Mouse (Mus musculus) c-Kit-positive CD71-negative TER-119-negative erythroid progenitor cells, embryonic 14.5 days (primary cell): ENCODE measurements around the gene Rbpj.
A peak's percentile ranks its signal among the peaks of the same experiment; 100 is the strongest.
"Not testable (repeated sequence)": the region's sequence is repeated elsewhere in the genome, so short reads cannot be mapped to it uniquely, and the experiment has no call there.

Experiments used
- DNase-seq: peaks from one replicate; pipeline ENCODE4 v3.0.0-alpha.2; 2013; ENCODE audit warnings: low read depth

The Rbpj gene

GRCm38 (mm10) chr5:53511426-53511825, 45.5 kb downstream of the Rbpj start:
- DNase-seq, result no peak

DNA sequence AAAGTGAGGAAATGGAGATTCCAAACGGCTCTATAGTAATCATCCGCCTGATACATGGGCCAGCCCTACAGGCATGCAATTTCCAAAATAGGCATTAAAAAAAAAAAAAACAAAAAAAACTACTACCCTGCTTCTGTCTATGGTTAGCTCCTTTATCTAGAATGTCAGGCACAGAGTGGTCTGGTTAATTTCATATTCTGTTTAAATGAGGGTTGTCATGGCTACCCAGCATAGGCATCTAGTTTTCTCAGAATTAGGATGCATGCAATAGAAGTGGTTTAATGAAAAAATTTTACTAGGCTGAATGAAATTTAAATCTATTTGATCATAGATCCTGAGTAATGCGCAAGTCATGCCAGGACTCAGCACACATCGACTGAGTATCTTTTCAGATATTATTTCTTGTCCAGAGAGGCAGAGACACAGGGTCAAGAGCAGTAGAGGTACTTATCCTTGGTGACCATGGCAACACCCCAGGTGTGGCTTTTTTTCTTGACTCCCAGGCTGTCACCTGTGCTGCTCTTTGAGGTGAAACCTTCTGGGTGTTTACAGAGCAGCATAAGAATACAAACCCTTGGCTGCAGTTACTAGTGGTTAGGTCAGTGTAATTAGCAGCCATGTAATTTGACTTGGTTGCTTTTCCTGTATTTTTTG, 49.1 kb downstream of the Rbpj start:
- DNase-seq, result no peak

DNA sequence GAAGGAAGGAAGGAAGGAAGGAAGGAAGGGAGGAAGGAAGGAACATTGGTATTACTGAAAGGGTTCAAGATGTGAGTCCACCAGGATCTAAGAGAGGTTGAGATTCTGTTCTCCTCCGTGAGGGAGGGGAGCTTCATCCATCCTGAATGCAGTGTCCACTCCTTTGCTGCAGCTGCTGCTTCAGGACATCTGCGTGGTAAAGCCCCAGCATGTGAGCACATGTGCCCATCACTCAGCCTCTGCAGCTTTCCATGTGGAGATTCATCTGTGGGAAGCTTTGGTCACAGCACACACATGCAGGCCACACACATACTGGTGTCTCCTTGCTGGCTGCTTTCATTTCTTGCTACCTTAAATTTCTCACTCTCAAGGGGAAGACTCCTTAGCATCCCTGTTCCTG, 50.5 kb downstream of the Rbpj start:
- DNase-seq, result no peak

DNA sequence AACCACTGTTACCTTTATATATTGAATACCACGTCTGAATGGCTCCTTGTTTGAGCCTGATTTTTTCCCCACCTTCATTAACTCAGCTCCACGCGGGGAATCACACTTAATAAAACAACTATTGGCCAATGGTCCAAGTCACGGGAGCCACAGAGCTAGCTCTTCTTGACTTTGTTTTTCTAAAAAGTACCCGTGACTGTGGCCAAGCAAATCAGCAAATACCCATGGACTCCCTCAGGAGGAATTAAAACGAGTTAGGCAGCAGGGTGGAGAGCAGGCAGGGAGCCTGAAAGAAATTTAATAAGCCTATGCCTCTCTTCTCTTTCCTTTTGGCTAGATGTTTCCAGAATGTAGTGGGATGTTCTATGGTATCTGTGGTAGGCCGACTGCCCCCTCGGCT, 51.9 kb downstream of the Rbpj start:
- DNase-seq, result no peak

DNA sequence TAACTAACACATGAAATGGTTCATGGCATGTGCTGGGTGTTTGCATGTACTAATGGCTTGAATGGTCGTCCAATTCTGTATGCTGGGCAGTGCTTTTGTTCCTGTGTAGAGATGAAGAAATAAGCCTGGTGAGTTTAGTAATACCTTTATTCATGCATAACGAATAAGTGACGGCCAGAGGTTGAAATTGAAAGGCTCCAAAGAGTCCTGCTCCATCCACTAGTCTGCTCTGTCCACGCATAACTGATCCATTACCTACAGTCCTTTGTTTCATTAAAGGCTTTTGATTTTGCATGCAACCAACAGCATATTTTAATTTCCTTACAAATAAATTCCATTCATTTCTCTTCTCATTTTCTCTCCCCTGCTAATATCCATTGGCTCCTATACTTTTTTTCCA, 53.2 kb downstream of the Rbpj start:
- DNase-seq, result no peak

GRCm38 (mm10) chr5:53519998-53520577, 54.1 kb downstream of the Rbpj start:
- DNase-seq, result no peak

- no peak for DNase-seq
These were observed 57.1 kb downstream of the Rbpj start for GRCm38 (mm10) chr5:53523046-53523445.

DNA sequence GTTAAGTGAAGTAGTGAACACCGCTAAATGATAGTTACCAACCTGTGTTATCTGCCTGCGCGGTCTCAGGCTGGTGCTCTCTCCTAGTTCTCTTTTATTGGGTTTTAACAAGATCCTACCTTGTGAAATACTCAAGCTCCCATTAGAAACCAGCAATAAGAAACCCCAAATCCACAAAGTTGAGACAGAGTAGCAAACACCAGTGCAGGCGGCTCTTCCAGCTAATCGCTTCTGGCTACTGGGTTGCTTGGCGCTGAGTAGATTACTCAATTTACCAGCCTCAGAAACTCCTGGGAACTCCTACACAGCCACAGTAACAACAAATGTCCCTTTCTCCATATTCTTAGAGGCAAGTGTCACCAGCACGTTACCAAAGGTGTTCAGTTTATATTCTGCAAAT, 58.2 kb downstream of the Rbpj start:
- DNase-seq, result no peak

DNA sequence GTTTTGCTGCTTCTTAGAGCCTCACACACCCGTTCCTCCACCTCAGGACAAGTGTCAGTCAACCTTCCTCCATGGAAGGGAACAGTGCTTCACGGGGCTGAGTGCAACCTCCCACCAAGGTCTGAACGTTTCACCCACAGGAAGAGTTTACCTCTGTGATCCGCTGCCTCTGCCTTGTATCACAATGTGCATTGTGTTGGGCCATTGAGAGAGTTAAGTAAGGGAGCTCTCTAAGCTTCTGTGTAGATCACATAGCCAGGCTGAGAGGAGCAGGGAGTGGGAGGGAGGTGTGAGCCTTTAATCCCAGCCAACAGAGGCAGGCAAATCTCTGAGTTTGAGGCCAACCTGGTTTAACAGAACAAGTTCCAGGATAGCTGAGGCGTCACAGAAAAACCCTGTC, 58.9 kb downstream of the Rbpj start:
- no peak for DNase-seq

- DNase-seq, result no peak
These were observed 59.5 kb downstream of the Rbpj start for GRCm38 (mm10) chr5:53525305-53526069.

DNA sequence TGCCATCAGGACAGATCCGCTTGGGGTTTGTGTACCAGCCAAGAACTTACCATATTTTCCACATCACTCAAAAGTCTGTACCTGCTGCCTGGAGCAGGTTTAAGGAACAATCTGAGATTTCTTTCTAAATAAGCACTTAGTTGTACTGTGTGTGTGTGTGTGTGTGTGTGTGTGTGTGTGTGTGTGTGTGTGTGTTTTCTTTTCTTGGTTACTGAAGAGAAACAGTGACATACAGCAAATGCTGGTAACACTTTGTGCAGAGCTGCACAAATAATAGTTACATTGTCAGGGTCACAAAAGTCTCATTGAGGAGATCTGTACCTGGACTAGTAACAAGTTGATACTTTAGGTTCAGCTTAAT, 60.1 kb downstream of the Rbpj start:
- DNase-seq, result no peak

DNA sequence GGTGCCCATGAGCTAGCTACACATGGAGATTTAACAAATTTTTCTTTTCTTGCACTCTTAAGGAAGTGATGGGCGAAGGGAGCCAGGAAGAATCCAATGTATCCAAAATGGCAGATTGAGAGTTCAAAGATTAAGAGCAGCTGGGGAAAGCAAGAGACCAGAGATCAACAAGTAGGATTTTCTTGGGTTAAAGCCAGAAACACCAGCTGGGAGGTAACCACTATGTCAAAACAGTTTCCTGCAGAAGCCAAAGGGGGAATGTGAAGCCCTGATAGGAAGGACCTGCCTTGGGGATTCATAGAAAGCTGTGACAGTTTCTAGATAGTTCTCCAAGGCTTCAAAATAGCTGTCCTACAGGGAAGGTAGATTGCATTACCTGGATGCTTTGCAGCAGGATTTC, 63.9 kb downstream of the Rbpj start:
- no peak for DNase-seq

DNA sequence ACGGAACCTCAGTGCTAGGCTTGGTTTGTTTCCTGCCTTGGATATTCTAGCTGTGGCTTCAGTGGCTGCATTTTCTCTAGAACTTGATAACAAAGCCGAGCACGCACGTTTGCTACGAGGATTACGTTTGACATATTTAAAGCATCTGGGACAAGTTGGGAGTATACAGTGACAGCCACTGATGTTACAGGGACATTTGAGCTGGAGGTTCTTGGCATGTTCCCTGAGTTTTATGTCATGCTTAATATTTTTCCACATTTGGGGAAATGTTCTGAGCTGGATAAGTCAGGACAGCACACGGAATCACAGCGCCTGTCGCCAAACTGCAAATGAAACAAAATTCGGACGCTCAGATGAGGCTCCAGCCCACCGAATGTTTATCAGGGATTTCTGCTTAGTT, 69.1 kb downstream of the Rbpj start:
- DNase-seq, result no peak

DNA sequence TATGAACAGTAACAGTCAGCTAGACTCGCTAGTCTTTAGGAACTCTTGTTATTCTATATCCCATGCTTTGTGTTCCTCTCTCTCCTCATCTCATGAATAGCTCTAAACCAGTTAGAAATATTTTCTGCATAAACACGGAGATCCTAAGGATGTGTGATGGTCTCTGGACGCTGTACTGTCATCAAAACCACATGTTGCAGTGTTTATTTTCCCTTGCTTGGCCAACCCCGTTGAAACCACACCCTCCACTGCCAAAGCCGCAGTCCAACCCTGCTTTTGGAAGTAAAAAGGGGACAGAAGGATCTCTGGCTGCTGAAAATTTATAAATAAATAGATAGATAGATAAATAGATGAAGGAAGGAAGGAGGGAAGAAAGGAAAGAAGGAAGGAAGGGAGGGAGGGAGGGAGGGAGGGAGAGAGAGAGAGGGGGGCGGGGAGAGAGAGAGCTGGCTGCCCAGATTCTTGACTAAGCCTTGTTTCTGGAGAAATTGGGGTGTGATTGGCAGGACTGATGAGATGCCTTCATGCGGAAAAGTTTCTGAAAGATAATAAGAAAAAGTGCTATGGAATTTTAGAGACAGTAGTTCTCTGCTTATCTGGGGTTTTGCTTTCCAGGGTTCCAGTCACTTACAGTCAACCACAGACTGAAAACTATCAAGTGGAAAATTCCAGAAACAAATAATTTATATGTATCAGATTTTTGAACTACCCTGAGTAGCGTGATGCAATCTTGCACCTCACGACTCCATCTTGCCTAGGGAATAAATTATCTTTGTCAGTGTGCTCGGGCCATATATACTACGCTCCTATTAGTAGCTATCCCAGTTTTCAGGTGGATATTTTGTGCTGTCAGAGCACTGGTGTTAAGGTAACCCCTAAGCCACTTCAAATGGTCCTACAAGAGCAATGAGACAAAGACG, 70.9 kb downstream of the Rbpj start:
- no peak for DNase-seq

DNA sequence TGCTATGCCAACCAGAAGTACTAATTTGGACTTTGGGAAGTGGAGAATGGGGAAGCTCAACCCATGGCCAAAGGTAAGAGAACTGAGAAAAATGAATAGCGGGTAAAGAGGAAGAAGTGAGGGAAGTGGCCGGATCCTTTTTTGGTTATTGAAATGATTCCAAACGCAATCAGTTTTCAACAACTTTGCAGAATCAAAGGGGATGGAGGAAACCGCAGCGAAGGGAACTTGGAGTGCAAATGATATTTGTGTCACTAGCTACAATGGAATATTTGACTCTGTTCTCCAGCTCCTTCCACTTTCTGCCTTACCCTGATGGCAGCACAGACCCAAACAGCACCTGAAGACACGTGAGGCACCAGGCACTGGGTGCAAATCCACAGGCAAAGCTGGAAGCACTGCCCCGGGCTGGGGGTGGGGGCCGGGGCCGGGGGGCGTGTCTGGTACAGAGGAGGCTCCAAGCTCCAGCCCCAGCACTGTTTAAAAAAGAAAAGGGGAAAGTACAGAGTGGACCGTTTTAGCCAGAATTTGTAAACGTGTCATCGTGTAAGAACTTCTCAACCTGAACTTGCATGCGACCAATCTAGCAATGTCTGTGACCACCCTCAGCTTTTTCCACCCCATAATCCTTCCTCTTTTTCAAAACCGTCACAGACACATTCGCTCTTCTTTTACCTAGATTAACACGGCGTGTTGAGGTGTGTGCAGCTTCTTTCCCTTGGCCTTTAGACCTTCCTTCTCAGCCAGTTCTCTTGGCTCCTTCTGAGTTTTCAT, 74.1 kb downstream of the Rbpj start:
- DNase-seq, result peak; percentile 7

DNA sequence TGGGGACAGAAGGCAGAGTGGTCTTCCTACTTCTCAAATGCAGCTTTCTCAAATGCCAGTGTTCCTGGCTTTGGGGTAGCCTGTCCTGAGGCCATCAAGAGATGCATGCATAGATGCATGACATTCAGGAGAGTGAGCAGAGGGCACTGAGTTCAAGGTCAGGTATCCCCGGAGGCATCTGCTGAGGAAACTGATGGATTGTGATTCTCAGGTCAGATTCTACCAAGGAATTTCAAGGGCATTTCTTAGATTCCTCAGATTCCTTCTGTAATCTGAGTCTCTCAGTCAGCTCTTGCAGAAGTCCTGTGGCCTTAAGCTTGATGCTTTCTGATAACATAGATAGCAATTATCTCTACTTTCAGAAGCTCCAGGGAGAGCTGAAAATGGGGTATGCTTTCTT, 76.1 kb downstream of the Rbpj start:
- no peak for DNase-seq

GRCm38 (mm10) chr5:53543399-53543798, 77.4 kb downstream of the Rbpj start:
- no peak for DNase-seq

DNA sequence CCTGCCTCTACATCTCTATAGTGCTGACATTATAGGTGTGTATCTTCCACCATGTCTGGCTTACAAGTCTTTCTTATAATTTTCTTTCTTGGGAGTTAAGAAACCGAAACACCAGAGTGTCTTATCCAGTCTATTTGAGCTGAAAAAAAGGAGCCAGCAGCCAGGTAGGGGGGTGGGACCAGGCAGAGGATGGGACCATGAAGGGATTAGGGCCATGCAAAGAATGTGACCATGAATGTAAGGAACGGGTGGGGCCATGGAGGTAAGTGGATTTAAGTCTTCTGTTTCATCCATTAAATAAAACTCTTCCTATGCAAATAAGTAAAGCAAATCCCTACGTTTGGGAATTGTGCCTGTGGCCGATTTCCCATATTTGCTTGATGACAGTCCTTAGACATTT, 78.0 kb downstream of the Rbpj start:
- DNase-seq, result no peak

DNA sequence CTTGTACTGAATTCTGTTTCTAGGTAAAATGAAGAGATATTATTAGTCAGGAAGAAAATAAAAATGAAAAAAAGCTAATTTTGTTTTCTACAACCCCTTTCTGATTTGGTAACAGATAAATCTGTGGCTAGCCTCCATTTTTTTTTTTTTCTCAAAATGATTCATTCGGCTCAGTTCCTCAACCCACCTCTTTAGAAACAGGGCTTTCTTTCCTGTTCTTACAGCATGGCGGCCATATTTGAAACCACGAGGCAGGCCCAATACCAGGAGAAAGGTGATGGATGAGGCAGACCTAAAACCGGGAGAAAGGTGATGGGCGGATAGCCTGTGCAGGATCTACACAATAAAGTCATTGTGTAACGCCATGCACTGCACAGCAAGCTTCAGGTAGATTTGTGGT, 80.5 kb downstream of the Rbpj start:
- DNase-seq, result no peak

DNA sequence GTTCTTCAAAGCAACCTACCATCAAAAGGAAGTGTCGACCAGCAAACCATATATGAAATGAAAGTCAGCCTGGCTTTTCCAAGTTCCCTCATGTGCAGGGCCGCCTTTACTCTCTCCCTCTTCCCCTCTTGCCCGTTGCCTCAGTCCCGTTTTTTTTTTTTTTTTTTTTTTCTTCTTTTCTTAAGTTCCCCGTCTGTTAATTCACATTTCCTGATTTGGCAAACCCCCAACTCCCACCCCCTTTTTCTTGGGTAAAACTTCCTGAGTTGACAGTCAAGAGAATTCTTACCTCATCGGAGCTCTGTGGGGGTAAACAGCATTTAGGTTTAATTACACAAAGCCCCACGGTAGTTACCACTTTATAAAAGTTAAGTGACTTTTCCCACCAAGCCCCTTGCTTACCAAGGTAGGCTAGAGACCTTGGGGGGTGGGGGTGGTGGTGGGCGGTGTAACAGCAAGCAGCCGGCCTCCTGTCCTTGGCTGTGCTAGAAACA, 81.1 kb downstream of the Rbpj start:
- DNase-seq, result peak; percentile 31

DNA sequence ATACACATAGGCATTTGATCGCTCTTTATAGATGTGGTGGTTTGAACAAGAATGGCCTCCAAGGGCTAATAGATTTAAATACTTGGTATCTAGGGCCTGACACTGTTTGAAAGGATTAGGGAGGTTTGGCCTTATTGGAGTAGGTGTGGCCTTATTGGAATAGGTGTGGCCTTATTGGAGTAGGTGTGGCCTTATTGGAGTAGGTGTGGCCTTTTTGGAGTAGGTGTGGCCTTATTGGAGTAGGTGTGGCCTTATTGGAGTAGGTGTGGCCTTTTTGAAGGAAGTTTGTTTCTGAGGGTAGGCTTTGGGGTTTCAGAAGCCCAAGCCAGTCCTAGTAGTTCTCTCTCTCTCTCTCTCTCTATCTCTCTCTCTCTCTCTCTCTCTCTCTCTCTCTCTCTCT, 84.4 kb downstream of the Rbpj start:
- DNase-seq, result not testable (repeated sequence)

DNA sequence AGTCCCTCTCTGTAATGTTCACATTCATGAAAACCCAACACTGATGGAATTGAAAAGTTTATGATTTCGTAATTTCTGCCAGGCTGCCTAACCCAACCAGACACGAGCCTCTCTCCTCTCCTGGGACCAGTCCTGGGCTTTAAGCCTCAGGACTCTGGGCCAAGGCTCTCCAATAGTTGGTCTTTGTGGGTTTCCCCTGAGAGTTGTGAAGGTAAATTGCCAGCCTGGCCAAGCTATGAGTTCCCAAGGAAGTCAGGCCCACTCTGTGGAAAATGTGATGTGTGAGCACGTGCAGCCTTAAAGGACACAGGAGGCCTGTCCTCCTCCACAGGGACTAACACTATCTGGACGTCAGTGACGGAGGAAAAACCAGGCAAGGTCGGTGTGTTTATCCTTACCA, 85.4 kb downstream of the Rbpj start:
- no peak for DNase-seq
